Mouse (Mus musculus) splenic B cell, adult 2 months (primary cell): ENCODE results near the gene Adamts9.

Source experiments
- DNase-seq: peaks from one replicate; pipeline ENCODE4 v3.0.0-alpha.2; 2011; ENCODE audit warnings: low read depth, low spot score
- H3K27me3 ChIP-seq: 2 replicates; pipeline ENCODE4 v1.6.1; 2012; ENCODE audit warnings: mild to moderate bottlenecking, low read length, moderate library complexity, mixed read lengths; ENCODE audit not compliant: control insufficient read depth, poor library complexity, insufficient read depth, severe bottlenecking
- H3K36me3 ChIP-seq: 2 replicates; pipeline ENCODE4 v1.6.1; 2012; ENCODE audit warnings: mild to moderate bottlenecking, low read length, moderate library complexity, mixed read lengths; ENCODE audit not compliant: control insufficient read depth, poor library complexity, insufficient read depth, severe bottlenecking

Gene Adamts9

GRCm38 (mm10) chr6:92891535-92891934, 51.8 kb downstream of the Adamts9 start:
- H3K27me3 ChIP-seq = no peaks in the 10 kb centered on the region
- DNase-seq = no peak
- no peaks in the 10 kb centered on the region for H3K36me3 ChIP-seq

GRCm38 (mm10) chr6:92883131-92883900, 60.0 kb downstream of the Adamts9 start:
- no peak for DNase-seq
- no peaks in the 10 kb centered on the region for H3K27me3 ChIP-seq
- H3K36me3 ChIP-seq = no peaks in the 10 kb centered on the region

GRCm38 (mm10) chr6:92882446-92882845, 60.8 kb downstream of the Adamts9 start:
- Histone ChIP-seq H3K36me3 (no peaks in the 10 kb centered on the region), H3K27me3 (no peaks in the 10 kb centered on the region)

GRCm38 (mm10) chr6:92879700-92880265, 63.5 kb downstream of the Adamts9 start:
- no peaks in the 10 kb centered on the region for H3K36me3 ChIP-seq
- DNase-seq = no peak
- H3K27me3 ChIP-seq = no peaks in the 10 kb centered on the region

More at GRCm38 (mm10) chr6:92882446-92882845, 60.8 kb downstream of the Adamts9 start:
- no peak for DNase-seq

- no peaks in the 10 kb centered on the region for H3K36me3 ChIP-seq
- no peak for DNase-seq
- no peaks in the 10 kb centered on the region for H3K27me3 ChIP-seq
Observed at GRCm38 (mm10) chr6:92878771-92879170, 64.5 kb downstream of the Adamts9 start.

- DNase-seq = no peak
- Histone ChIP-seq H3K36me3 (no peaks in the 10 kb centered on the region), H3K27me3 (no peaks in the 10 kb centered on the region)
Observed at GRCm38 (mm10) chr6:92877236-92877635, 66.1 kb downstream of the Adamts9 start.

- no peaks in the 10 kb centered on the region for H3K27me3 ChIP-seq
- no peaks in the 10 kb centered on the region for H3K36me3 ChIP-seq
- DNase-seq = no peak
Observed at GRCm38 (mm10) chr6:92876121-92876520, 67.2 kb downstream of the Adamts9 start.

- no peaks in the 10 kb centered on the region for H3K27me3 ChIP-seq
- no peaks in the 10 kb centered on the region for H3K36me3 ChIP-seq
- no peak for DNase-seq
Observed at GRCm38 (mm10) chr6:92875340-92875739, 68.0 kb downstream of the Adamts9 start.

GRCm38 (mm10) chr6:92874854-92875253, 68.4 kb downstream of the Adamts9 start:
- no peaks in the 10 kb centered on the region for H3K36me3 ChIP-seq
- no peaks in the 10 kb centered on the region for H3K27me3 ChIP-seq
- no peak for DNase-seq

GRCm38 (mm10) chr6:92872766-92873165, 70.5 kb downstream of the Adamts9 start:
- Histone ChIP-seq H3K36me3 (no peaks in the 10 kb centered on the region), H3K27me3 (no peaks in the 10 kb centered on the region)
- DNase-seq = no peak

GRCm38 (mm10) chr6:92871813-92872212, 71.5 kb downstream of the Adamts9 start:
- Histone ChIP-seq H3K36me3 (no peaks in the 10 kb centered on the region), H3K27me3 (no peaks in the 10 kb centered on the region)
- DNase-seq = no peak

- no peak for DNase-seq
- no peaks in the 10 kb centered on the region for H3K36me3 ChIP-seq
- H3K27me3 ChIP-seq = no peaks in the 10 kb centered on the region
Observed at GRCm38 (mm10) chr6:92869582-92870219, 73.6 kb downstream of the Adamts9 start.

- Histone ChIP-seq H3K27me3 (no peaks in the 10 kb centered on the region), H3K36me3 (no peaks in the 10 kb centered on the region)
- no peak for DNase-seq
Observed at GRCm38 (mm10) chr6:92869089-92869581, 74.2 kb downstream of the Adamts9 start, which contains the start of gene Gm15737. Gm15737 (plus strand) TSS chr6:92869357.

GRCm38 (mm10) chr6:92862599-92862998, 80.7 kb downstream of the Adamts9 start:
- no peaks in the 10 kb centered on the region for H3K27me3 ChIP-seq
- DNase-seq = no peak
- no peaks in the 10 kb centered on the region for H3K36me3 ChIP-seq

- no peaks in the 10 kb centered on the region for H3K27me3 ChIP-seq
- no peaks in the 10 kb centered on the region for H3K36me3 ChIP-seq
- no peak for DNase-seq
Observed at GRCm38 (mm10) chr6:92860285-92860912, 82.9 kb downstream of the Adamts9 start.
